In the genomic region with DNA sequence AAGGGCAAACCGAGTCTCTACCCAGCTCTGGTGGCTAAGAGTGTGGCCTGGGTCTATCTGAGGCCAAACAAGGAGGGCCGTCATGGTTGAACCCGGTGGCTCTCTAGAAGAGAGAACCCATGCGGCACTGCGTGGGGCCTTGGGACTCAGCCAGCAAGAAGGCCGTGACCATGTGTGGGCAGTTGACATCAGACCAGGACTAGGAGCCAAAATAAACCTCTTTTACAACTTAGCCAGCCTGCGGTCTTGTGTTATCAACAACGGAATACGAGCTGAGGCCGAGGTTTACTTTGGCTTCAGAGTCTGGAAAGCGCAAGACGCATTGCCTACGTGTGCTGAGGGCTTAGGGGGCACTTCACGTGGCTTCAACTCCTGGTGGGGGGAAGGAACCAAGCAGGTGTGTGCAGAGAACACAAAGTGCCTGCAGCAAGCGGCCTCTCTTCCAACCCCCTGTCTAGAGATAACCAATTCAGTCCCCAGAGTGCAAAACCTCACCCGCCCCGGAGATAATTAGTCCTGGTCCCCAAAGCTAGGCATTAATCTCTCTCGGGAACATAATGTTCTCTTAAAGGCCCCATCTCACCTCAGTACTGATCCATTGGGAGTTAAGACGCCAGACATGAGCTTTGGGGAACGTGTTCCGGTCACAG, we compare ENCODE assay signal across 12 mouse cellular contexts. TPM values are rescaled to one million over a fixed set of nuclear protein-coding genes. Genes with fewer than 3 reads are reported as not detected.
A peak's percentile ranks its signal among the peaks of the same experiment; 100 is the strongest.
DNase-seq lines count a peak whose midpoint lies in the region; ATAC-seq and TF ChIP-seq lines count a peak whose summit lies in the region.
"Had no signal": no experiment of that assay in that cellular context is flagged by ENCODE, and none has a peak within 500 bp of the region (broad histone marks: within the 10 kb centered on the region; RNA-seq: fewer than 3 reads in every experiment).

No protein-coding gene starts in this region.

- H3K4me1 ChIP-seq in embryonic facial prominence, embryonic 14.5 days (ENCODE audit: control insufficient read depth, insufficient read depth, low read length) = peaks cover 20% of the 10 kb centered on the region
- H3K4me1 ChIP-seq in embryonic facial prominence, embryonic 10.5 days = 0 out of 2 replicates have a peak, but pooled peaks cover 8% of the 10 kb centered on the region
- H3K4me1 ChIP-seq in kidney, postnatal 0 days (replicated peaks; ENCODE audit: insufficient read depth, low read length) = peaks cover 14% of the 10 kb centered on the region; the same call in 1 of the 2 replicates
- no peaks in the 10 kb centered on the region for H3K4me1 ChIP-seq in forebrain, embryonic 16.5 days (replicated peaks; ENCODE audit: control insufficient read depth, insufficient read depth, low read length)
- H3K4me1 ChIP-seq in thymus, adult 2 months (replicated peaks; ENCODE audit: control insufficient read depth, insufficient read depth, low read length) = no peaks in the 10 kb centered on the region

- TF ChIP-seq POLR2A in thymus, adult 2 months (IDR thresholded peaks at IDR 0.05; ENCODE audit: control insufficient read depth, extremely low read depth, insufficient read depth, low read length, poor library complexity) = no peak

- DNase-seq in embryonic facial prominence, embryonic 14.5 days (ENCODE audit: low spot score) = peak; percentile 74
- no peak for DNase-seq in embryonic facial prominence, embryonic 10.5 days (ENCODE audit: low spot score)
- peak; percentile 57 for DNase-seq in adrenal gland, postnatal 10 days
- peak; percentile 67 for DNase-seq in kidney, postnatal 0 days (ENCODE audit: low spot score)
- peak; percentile 69 for DNase-seq in lung, postnatal 25 days (ENCODE audit: low spot score)
- no peak for DNase-seq in thymus, adult 2 months
- no peak for DNase-seq in layer of hippocampus, postnatal 10 days (ENCODE audit: low spot score in 2 of 2)
- DNase-seq: gastrocnemius, postnatal 10 days had no signal

- TF ChIP-seq CTCF in kidney, postnatal 0 days (IDR thresholded peaks at IDR 0.05; ENCODE audit: low read depth) = no peak
- TF ChIP-seq CTCF in thymus, adult 2 months (IDR thresholded peaks at IDR 0.05; ENCODE audit: borderline replicate concordance, control insufficient read depth, extremely low read depth, insufficient read depth, low read length, poor library complexity) = no peak

- H3K27ac ChIP-seq in embryonic facial prominence, embryonic 14.5 days (replicated peaks; ENCODE audit: low read depth, low read length) = no peak overlapping the region
- no peak overlapping the region for H3K27ac ChIP-seq in embryonic facial prominence, embryonic 10.5 days (replicated peaks)
- H3K27ac ChIP-seq in kidney, postnatal 0 days = no peak overlapping the region
- no peak overlapping the region for H3K27ac ChIP-seq in forebrain, embryonic 16.5 days (ENCODE audit: low read length)
- no peak overlapping the region for H3K27ac ChIP-seq in thymus, adult 2 months (ENCODE audit: control insufficient read depth, insufficient read depth, low read length)
- H3K27ac ChIP-seq: embryonic facial prominence, embryonic 13.5 days; neural tube, embryonic 12.5 days had no signal

- no peaks in the 10 kb centered on the region for H3K36me3 ChIP-seq in embryonic facial prominence, embryonic 14.5 days (ENCODE audit: control insufficient read depth, insufficient read depth, low read length)
- no peaks in the 10 kb centered on the region for H3K36me3 ChIP-seq in embryonic facial prominence, embryonic 10.5 days (replicated peaks)
- no peaks in the 10 kb centered on the region for H3K36me3 ChIP-seq in kidney, postnatal 0 days (ENCODE audit: insufficient read depth, low read length)
- H3K36me3 ChIP-seq in forebrain, embryonic 16.5 days (ENCODE audit: control insufficient read depth, insufficient read depth) = no peaks in the 10 kb centered on the region
- no peaks in the 10 kb centered on the region for H3K36me3 ChIP-seq in thymus, adult 2 months (ENCODE audit: control insufficient read depth, insufficient read depth, low read length)
- H3K36me3 ChIP-seq: embryonic facial prominence, embryonic 13.5 days; neural tube, embryonic 12.5 days had no signal

- peak; percentile 23; the same call in 1 of the 2 replicates for ATAC-seq in embryonic facial prominence, embryonic 14.5 days (ENCODE audit: low read depth)
- no peak for ATAC-seq in kidney, postnatal 0 days (replicated peaks; ENCODE audit: low FRiP score, low read depth)
- ATAC-seq in forebrain, embryonic 16.5 days = no peak

- no peak overlapping the region for H3K4me2 ChIP-seq in embryonic facial prominence, embryonic 14.5 days (ENCODE audit: low read depth, low read length)
- H3K4me2 ChIP-seq in kidney, postnatal 0 days (ENCODE audit: low read length) = no peak overlapping the region
- no peak overlapping the region for H3K4me2 ChIP-seq in forebrain, embryonic 16.5 days (ENCODE audit: low read length)
- H3K4me2 ChIP-seq: embryonic facial prominence, embryonic 13.5 days; neural tube, embryonic 12.5 days had no signal

- H3K9ac ChIP-seq in embryonic facial prominence, embryonic 14.5 days (ENCODE audit: low read depth, low read length) = no peak overlapping the region
- H3K9ac ChIP-seq in kidney, postnatal 0 days (ENCODE audit: low read depth, low read length) = no peak overlapping the region
- H3K9ac ChIP-seq in forebrain, embryonic 16.5 days (replicated peaks; ENCODE audit: low read depth, low read length) = no peak overlapping the region
- H3K9ac ChIP-seq: embryonic facial prominence, embryonic 13.5 days; neural tube, embryonic 12.5 days had no signal

- 69% methylated on average over 21 of the region's 21 CpGs for WGBS in embryonic facial prominence, embryonic 14.5 days
- WGBS in embryonic facial prominence, embryonic 10.5 days = 87% methylated on average over 21 of the region's 21 CpGs
- WGBS in kidney, postnatal 0 days = 48% methylated on average over 21 of the region's 21 CpGs
- 82% methylated on average over 21 of the region's 21 CpGs for WGBS in forebrain, embryonic 16.5 days
- 89% methylated on average over 21 of the region's 21 CpGs for whole genome bisulfite sequencing in thymus, adult 2 months

- H3K4me3 ChIP-seq in embryonic facial prominence, embryonic 14.5 days (ENCODE audit: low read depth, low read length) = no peak overlapping the region
- no peak overlapping the region for H3K4me3 ChIP-seq in embryonic facial prominence, embryonic 10.5 days
- no peak overlapping the region for H3K4me3 ChIP-seq in kidney, postnatal 0 days (replicated peaks; ENCODE audit: low read depth, low read length)
- no peak overlapping the region for H3K4me3 ChIP-seq in forebrain, embryonic 16.5 days (replicated peaks; ENCODE audit: low read length)
- no peak overlapping the region for H3K4me3 ChIP-seq in thymus, adult 2 months (ENCODE audit: control insufficient read depth, insufficient read depth, low read length)
- H3K4me3 ChIP-seq: embryonic facial prominence, embryonic 13.5 days; neural tube, embryonic 12.5 days had no signal

- no peaks in the 10 kb centered on the region for H3K27me3 ChIP-seq in embryonic facial prominence, embryonic 14.5 days (replicated peaks; ENCODE audit: control insufficient read depth, insufficient read depth, low read length)
- H3K27me3 ChIP-seq in embryonic facial prominence, embryonic 10.5 days (replicated peaks; ENCODE audit: low read depth, poor library complexity, severe bottlenecking) = no peaks in the 10 kb centered on the region
- H3K27me3 ChIP-seq in kidney, postnatal 0 days (ENCODE audit: insufficient read depth, low read length) = no peaks in the 10 kb centered on the region
- H3K27me3 ChIP-seq in forebrain, embryonic 16.5 days (replicated peaks; ENCODE audit: control insufficient read depth, insufficient read depth, low read length) = no peaks in the 10 kb centered on the region
- no peaks in the 10 kb centered on the region for H3K27me3 ChIP-seq in thymus, adult 2 months (ENCODE audit: control insufficient read depth, insufficient read depth, low read length)
- H3K27me3 ChIP-seq: embryonic facial prominence, embryonic 13.5 days; neural tube, embryonic 12.5 days had no signal

- peaks cover 3% of the 10 kb centered on the region; the same call in 1 of the 2 replicates for H3K9me3 ChIP-seq in embryonic facial prominence, embryonic 14.5 days (ENCODE audit: control insufficient read depth, low read length)
- H3K9me3 ChIP-seq in embryonic facial prominence, embryonic 10.5 days = 0 out of 2 replicates have a peak, but pooled peaks cover 3% of the 10 kb centered on the region
- no peaks in the 10 kb centered on the region for H3K9me3 ChIP-seq in kidney, postnatal 0 days (replicated peaks; ENCODE audit: low read length)
- 0 out of 2 replicates have a peak, but pooled peaks cover 3% of the 10 kb centered on the region for H3K9me3 ChIP-seq in forebrain, embryonic 16.5 days (ENCODE audit: control insufficient read depth, low read length)
- H3K9me3 ChIP-seq: embryonic facial prominence, embryonic 13.5 days had no signal

RNA-seq across cellular contexts. Expression of gene Bdkrb2, which starts 45.9 kb away (rescaled TPM):
- polyA plus RNA-seq in embryonic facial prominence, embryonic 14.5 days (2014; fragmentation: Nextera tagmentation; extraction: Ambion mirVana) = 1.0 and 1.4 TPM in 2 replicates
- polyA plus RNA-seq in embryonic facial prominence, embryonic 10.5 days (2016; fragmentation: Nextera tagmentation; extraction: Ambion mirVana) = 0.53 and 0.82 TPM in 2 replicates
- total RNA-seq in adrenal gland, postnatal 10 days (2021) = 10 to 100 TPM in 1 of 2 experiments, 1 to 10 TPM in 1; 7.4 to 11.6 TPM
- 0.98 and 1.1 TPM in 2 replicates for polyA plus RNA-seq in kidney, postnatal 0 days (2015; fragmentation: Nextera tagmentation; extraction: Ambion mirVana)
- polyA plus RNA-seq in forebrain, embryonic 16.5 days (2015; fragmentation: Nextera tagmentation; extraction: Ambion mirVana) = 0.61 and 0.73 TPM in 2 replicates
- polyA plus RNA-seq in thymus, adult 2 months (2012; rRNA removed) = 0.92 and 1.4 TPM in 2 replicates
- total RNA-seq in layer of hippocampus, postnatal 10 days (2021) = under 1 TPM; 0.57 to 0.60 TPM
- total RNA-seq: megakaryocyte-erythroid progenitor cell, adult 5-6 weeks had no signal

Comparison
In these comparisons a context has a peak if more than half of its experiments do, and no peak if none do; other contexts are left out.
1. DNase-seq: peak in embryonic facial prominence, embryonic 14.5 days (single experiment), adrenal gland, postnatal 10 days (single experiment), kidney, postnatal 0 days (single experiment) and lung, postnatal 25 days (single experiment); none in embryonic facial prominence, embryonic 10.5 days (single experiment), thymus, adult 2 months (single experiment) and layer of hippocampus, postnatal 10 days (0 of 2).